10 mouse cellular contexts compared by ENCODE assay signal in genomic region chr2:153049288-153049996, GRCm38 (mm10). TPM values are rescaled to one million over a fixed set of nuclear protein-coding genes. Genes with fewer than 3 reads are reported as not detected.
DNase-seq lines count a peak whose midpoint lies in the region; ATAC-seq and TF ChIP-seq lines count a peak whose summit lies in the region.
"Had no signal": no experiment of that assay in that cellular context is flagged by ENCODE, and none has a peak within 500 bp of the region (broad histone marks: within the 10 kb centered on the region; RNA-seq: fewer than 3 reads in every experiment).

No protein-coding gene starts in this region.

- peaks cover 4% of the 10 kb centered on the region for H3K4me1 ChIP-seq in kidney, embryonic 14.5 days (ENCODE audit: control insufficient read depth, insufficient read depth, low read length)
- H3K4me1 ChIP-seq in kidney, adult 2 months (ENCODE audit: control insufficient read depth, insufficient read depth, low read length) = no peaks in the 10 kb centered on the region
- H3K4me1 ChIP-seq in neural tube, embryonic 14.5 days (ENCODE audit: control insufficient read depth, insufficient read depth, low read length) = no peaks in the 10 kb centered on the region
- H3K4me1 ChIP-seq in heart, adult 2 months (ENCODE audit: control insufficient read depth, insufficient read depth, low read length) = no peaks in the 10 kb centered on the region
- H3K4me1 ChIP-seq in liver, embryonic 12.5 days = no peaks in the 10 kb centered on the region

- H3K9ac ChIP-seq in kidney, embryonic 14.5 days (ENCODE audit: low read depth, low read length) = no peak overlapping the region
- H3K9ac ChIP-seq in neural tube, embryonic 14.5 days (replicated peaks; ENCODE audit: low read depth, low read length) = 0 out of 2 replicates have a peak overlapping the region, but pooled peaks have one; percentile 22
- no peak overlapping the region for H3K9ac ChIP-seq in heart, adult 2 months (ENCODE audit: low read depth, low read length)
- H3K9ac ChIP-seq in liver, embryonic 12.5 days = no peak overlapping the region

- no peak for TF ChIP-seq EP300 in heart, adult 2 months (IDR thresholded peaks at IDR 0.05; ENCODE audit: insufficient read depth, low read depth, low read length)

- no peak for TF ChIP-seq POLR2A in kidney, adult 2 months (IDR thresholded peaks at IDR 0.05; ENCODE audit: low read depth, low read length)
- no peak for TF ChIP-seq POLR2A in heart, adult 2 months (IDR thresholded peaks at IDR 0.05; ENCODE audit: insufficient read depth, low read depth, low read length)

- H3K27me3 ChIP-seq in kidney, embryonic 14.5 days (ENCODE audit: control insufficient read depth, insufficient read depth, low read length) = peaks cover 19% of the 10 kb centered on the region
- no peaks in the 10 kb centered on the region for H3K27me3 ChIP-seq in kidney, adult 2 months (replicated peaks; ENCODE audit: control insufficient read depth, insufficient read depth, low read length)
- H3K27me3 ChIP-seq in neural tube, embryonic 14.5 days (ENCODE audit: control insufficient read depth, insufficient read depth, low read length) = no peaks in the 10 kb centered on the region
- H3K27me3 ChIP-seq in heart, adult 2 months (ENCODE audit: control insufficient read depth, insufficient read depth, low read length) = peaks cover 3% of the 10 kb centered on the region; the same call in 1 of the 2 replicates
- H3K27me3 ChIP-seq in liver, embryonic 12.5 days (replicated peaks) = peaks cover 44% of the 10 kb centered on the region

- H3K4me2 ChIP-seq in kidney, embryonic 14.5 days (replicated peaks; ENCODE audit: low read depth, low read length) = no peak overlapping the region
- H3K4me2 ChIP-seq in neural tube, embryonic 14.5 days (ENCODE audit: low read depth, low read length) = no peak overlapping the region
- H3K4me2 ChIP-seq in liver, embryonic 12.5 days = no peak overlapping the region

- no peaks in the 10 kb centered on the region for H3K36me3 ChIP-seq in kidney, embryonic 14.5 days (ENCODE audit: control insufficient read depth, insufficient read depth, low read length)
- no peaks in the 10 kb centered on the region for H3K36me3 ChIP-seq in kidney, adult 2 months (ENCODE audit: control insufficient read depth, insufficient read depth, low read length)
- H3K36me3 ChIP-seq in neural tube, embryonic 14.5 days (ENCODE audit: control insufficient read depth, insufficient read depth, low read length) = no peaks in the 10 kb centered on the region; the same call in 1 of the 2 replicates
- no peaks in the 10 kb centered on the region for H3K36me3 ChIP-seq in heart, adult 2 months (ENCODE audit: control insufficient read depth, insufficient read depth, low read length)
- no peaks in the 10 kb centered on the region for H3K36me3 ChIP-seq in liver, embryonic 12.5 days

- no peaks in the 10 kb centered on the region for H3K9me3 ChIP-seq in kidney, embryonic 14.5 days (ENCODE audit: control insufficient read depth, low read length)
- no peaks in the 10 kb centered on the region for H3K9me3 ChIP-seq in neural tube, embryonic 14.5 days (ENCODE audit: control insufficient read depth, low read length)
- no peaks in the 10 kb centered on the region for H3K9me3 ChIP-seq in liver, embryonic 12.5 days (replicated peaks)

- no peak overlapping the region for H3K27ac ChIP-seq in kidney, embryonic 14.5 days (ENCODE audit: low read depth, low read length)
- H3K27ac ChIP-seq in kidney, adult 2 months (ENCODE audit: insufficient read depth, low read depth, low read length) = no peak overlapping the region
- peak overlapping the region; percentile 66 for H3K27ac ChIP-seq in neural tube, embryonic 14.5 days (ENCODE audit: low read depth, low read length)
- H3K27ac ChIP-seq in heart, adult 2 months = no peak overlapping the region
- no peak overlapping the region for H3K27ac ChIP-seq in liver, embryonic 12.5 days
- H3K27ac ChIP-seq: kidney, postnatal 0 days had no signal

- no peaks in the 10 kb centered on the region for H3K79me2 ChIP-seq in heart, adult 2 months (replicated peaks; ENCODE audit: control insufficient read depth, insufficient read depth, low read length)

- DNase-seq in kidney, adult 2 months = no peak
- DNase-seq in brain, adult 2 months (ENCODE audit: low read depth, low spot score) = peak; percentile 97
- DNase-seq in fibroblast of lung, adult 2 months (ENCODE audit: low read depth) = peak; percentile 8
- DNase-seq in heart, adult 2 months = no peak
- DNase-seq in adrenal gland, postnatal 14 days = no peak

- H3K4me3 ChIP-seq in kidney, embryonic 14.5 days (ENCODE audit: low read length) = no peak overlapping the region
- H3K4me3 ChIP-seq in kidney, adult 2 months (ENCODE audit: insufficient read depth, low read depth, low read length) = no peak overlapping the region
- H3K4me3 ChIP-seq in neural tube, embryonic 14.5 days (ENCODE audit: low read depth, low read length) = no peak overlapping the region
- H3K4me3 ChIP-seq in heart, adult 2 months = no peak overlapping the region
- H3K4me3 ChIP-seq in liver, embryonic 12.5 days = no peak overlapping the region

- ATAC-seq in kidney, embryonic 14.5 days (ENCODE audit: low FRiP score, low TSS enrichment) = 0 out of 2 replicates have a peak, but pooled peaks have one; percentile 22
- ATAC-seq in neural tube, embryonic 14.5 days (ENCODE audit: low read depth) = peak; percentile 45; the same call in 1 of the 2 replicates
- no peak for ATAC-seq in liver, embryonic 12.5 days

- 20% methylated on average over 9 of the region's 9 CpGs for WGBS in kidney, embryonic 14.5 days
- WGBS in kidney, adult 2 months = 35% methylated on average over 9 of the region's 9 CpGs
- 39% methylated on average over 9 of the region's 9 CpGs for WGBS in neural tube, embryonic 14.5 days
- WGBS in heart, adult 2 months = 38% methylated on average over 9 of the region's 9 CpGs
- 49% methylated on average over 9 of the region's 9 CpGs for WGBS in liver, embryonic 12.5 days (ENCODE audit: insufficient replicate concordance)

- intact Hi-C loops in heart, adult 2 months (cut with DNase I) = no loop called here

- no peak for TF ChIP-seq CTCF in kidney, adult 2 months (conservative IDR thresholded peaks at IDR 0.05; ENCODE audit: insufficient read depth, insufficient read length, low read depth, low read length)
- no peak for TF ChIP-seq CTCF in heart, adult 2 months (IDR thresholded peaks at IDR 0.05)

RNA-seq across cellular contexts. Expression of gene Ccm2l, which starts 16.3 kb away (rescaled TPM):
- 4.2 and 4.4 TPM in 2 replicates for polyA plus RNA-seq in kidney, embryonic 14.5 days (2014; fragmentation: Nextera tagmentation; extraction: Ambion mirVana)
- 23.0 and 25.1 TPM in 2 replicates for polyA plus RNA-seq in kidney, adult 2 months (2012; rRNA removed)
- 1.2 and 1.9 TPM in 2 replicates for polyA plus RNA-seq in neural tube, embryonic 14.5 days (2014; fragmentation: Nextera tagmentation; extraction: Ambion mirVana)
- 10 to 100 TPM; 13.3 to 15.9 TPM for total RNA-seq in heart, adult 2 months (2021)
- polyA plus RNA-seq in heart, adult 2 months (2012; rRNA removed) = 43.4 and 44.3 TPM in 2 replicates
- polyA plus RNA-seq in liver, embryonic 12.5 days (2016; fragmentation: Nextera tagmentation; extraction: Ambion mirVana) = 2.1 and 2.6 TPM in 2 replicates
- total RNA-seq in adrenal gland, postnatal 14 days (2021) = 15.3 and 21.3 TPM in 2 replicates

RNA-seq across cellular contexts. Expression of gene Xkr7, which starts 17.8 kb away (rescaled TPM):
- polyA plus RNA-seq in kidney, embryonic 14.5 days (2014; fragmentation: Nextera tagmentation; extraction: Ambion mirVana) = not detected in 2 replicates
- polyA plus RNA-seq in kidney, adult 2 months (2012; rRNA removed) = not detected in 2 replicates
- polyA plus RNA-seq in neural tube, embryonic 14.5 days (2014; fragmentation: Nextera tagmentation; extraction: Ambion mirVana) = 0.81 and 1.5 TPM in 2 replicates
- total RNA-seq in heart, adult 2 months (2021) = not detected
- polyA plus RNA-seq in heart, adult 2 months (2012; rRNA removed) = 0.08 TPM in 1 of 2 replicates, not detected in the other
- polyA plus RNA-seq in liver, embryonic 12.5 days (2016; fragmentation: Nextera tagmentation; extraction: Ambion mirVana) = not detected in 2 replicates
- total RNA-seq in adrenal gland, postnatal 14 days (2021) = 0.93 and 1.3 TPM in 2 replicates
- polyA plus RNA-seq: kidney, postnatal 0 days; liver, embryonic 16.5 days had no signal

RNA-seq across cellular contexts. Expression of gene Pdrg1, which starts 34.2 kb away (rescaled TPM):
- 58.2 and 79.8 TPM in 2 replicates for polyA plus RNA-seq in kidney, embryonic 14.5 days (2014; fragmentation: Nextera tagmentation; extraction: Ambion mirVana)
- polyA plus RNA-seq in kidney, adult 2 months (2012; rRNA removed) = 55.7 and 68.4 TPM in 2 replicates
- 157 TPM in 2 replicates for polyA plus RNA-seq in neural tube, embryonic 14.5 days (2014; fragmentation: Nextera tagmentation; extraction: Ambion mirVana)
- total RNA-seq in heart, adult 2 months (2021) = 100 to 1,000 TPM; 117 to 127 TPM
- polyA plus RNA-seq in heart, adult 2 months (2012; rRNA removed) = 125 and 186 TPM in 2 replicates
- polyA plus RNA-seq in liver, embryonic 12.5 days (2016; fragmentation: Nextera tagmentation; extraction: Ambion mirVana) = 55.2 and 56.2 TPM in 2 replicates
- 112 and 124 TPM in 2 replicates for total RNA-seq in adrenal gland, postnatal 14 days (2021)

RNA-seq across cellular contexts. Expression of gene Hck, which starts 58.8 kb away (rescaled TPM):
- 3.9 and 4.8 TPM in 2 replicates for polyA plus RNA-seq in kidney, embryonic 14.5 days (2014; fragmentation: Nextera tagmentation; extraction: Ambion mirVana)
- 2.9 and 4.4 TPM in 2 replicates for polyA plus RNA-seq in kidney, adult 2 months (2012; rRNA removed)
- polyA plus RNA-seq in neural tube, embryonic 14.5 days (2014; fragmentation: Nextera tagmentation; extraction: Ambion mirVana) = 1.0 and 2.5 TPM in 2 replicates
- total RNA-seq in heart, adult 2 months (2021) = 1 to 10 TPM; 1.5 TPM
- polyA plus RNA-seq in heart, adult 2 months (2012; rRNA removed) = 1.9 and 2.9 TPM in 2 replicates
- polyA plus RNA-seq in liver, embryonic 12.5 days (2016; fragmentation: Nextera tagmentation; extraction: Ambion mirVana) = 5.6 and 6.5 TPM in 2 replicates
- total RNA-seq in adrenal gland, postnatal 14 days (2021) = 2.0 and 2.9 TPM in 2 replicates

Comparison
In these comparisons a context has a peak if more than half of its experiments do, and no peak if none do; other contexts are left out.
1. DNase-seq: peak in brain, adult 2 months (single experiment) and fibroblast of lung, adult 2 months (single experiment); none in kidney, adult 2 months (single experiment), heart, adult 2 months (0 of 2) and adrenal gland, postnatal 14 days (single experiment).